Mouse (Mus musculus) ES-E14 (cell line): ENCODE measurements around the gene Tbr1. TPM values are rescaled to one million over a fixed set of nuclear protein-coding genes. Genes with fewer than 3 reads are reported as not detected.

ENCODE experiments used
- DNase-seq: peaks from one replicate; pipeline ENCODE4 v3.0.0-alpha.2; 2013; ENCODE audit warnings: low read depth, low spot score
- H3K27ac ChIP-seq: 2 replicates; pipeline ENCODE4 v1.5.1; 2012; ENCODE audit warnings: low read depth, mild to moderate bottlenecking, low read length, moderate library complexity, mixed read lengths; ENCODE audit not compliant: poor library complexity, insufficient read depth, severe bottlenecking
- H3K36me3 ChIP-seq: 2 replicates; pipeline ENCODE4 v1.6.1; 2012; ENCODE audit warnings: mild to moderate bottlenecking, low read length, moderate library complexity, mixed read lengths; ENCODE audit not compliant: control insufficient read depth, poor library complexity, insufficient read depth, severe bottlenecking
- H3K4me1 ChIP-seq, 2 experiments: fragments of 150-350 bp in 1 of 2; sonication (generic) in 1 of 2; 2 replicates each; pipeline ENCODE4 v1.6.1; 2012; ENCODE audit warnings: low read length in 2 of 2, mild to moderate bottlenecking in 1 of 2, mixed read lengths in 1 of 2; ENCODE audit not compliant: control insufficient read depth in 2 of 2, insufficient read depth in 2 of 2, poor library complexity in 1 of 2
- H3K4me3 ChIP-seq, 2 experiments: fragments of 150-350 bp in 1 of 2; sonication (generic) in 1 of 2; 2 replicates each; pipeline ENCODE4 v1.5.1; 2012; ENCODE audit warnings: low read length in 2 of 2, low read depth in 1 of 2, mild to moderate bottlenecking in 1 of 2, mixed read lengths in 1 of 2; ENCODE audit not compliant: insufficient read depth in 1 of 2, poor library complexity in 1 of 2, severe bottlenecking in 1 of 2
- H3K9ac ChIP-seq: 2 replicates; pipeline ENCODE4 v1.6.1; 2012; ENCODE audit warnings: low read depth, mild to moderate bottlenecking, low read length, mixed read lengths; ENCODE audit not compliant: poor library complexity, insufficient read depth, severe bottlenecking
- H3K9me3 ChIP-seq: fragments of 150-350 bp; sonication (generic); 2 replicates; pipeline ENCODE4 v1.6.1; 2012; ENCODE audit warnings: low read depth, mild to moderate bottlenecking, low read length; ENCODE audit not compliant: control insufficient read depth, insufficient read depth
- CHD2 ChIP-seq: IDR thresholded peaks from 2 replicates; pipeline ENCODE4 v1.6.1; 2014; ENCODE audit warnings: mild to moderate bottlenecking, low read depth, low read length, inconsistent platforms
- HCFC1 ChIP-seq: IDR thresholded peaks from 2 replicates; pipeline ENCODE4 v1.6.1; 2012; ENCODE audit warnings: low read length, inconsistent platforms, borderline replicate concordance; ENCODE audit not compliant: insufficient read depth
- MAFK ChIP-seq: IDR thresholded peaks from 2 replicates; pipeline ENCODE4 v1.6.1; 2014; ENCODE audit warnings: mild to moderate bottlenecking, low read depth, low read length, inconsistent platforms; ENCODE audit not compliant: insufficient read depth
- ZC3H11A ChIP-seq: IDR thresholded peaks from 2 replicates; pipeline ENCODE4 v1.6.1; 2012; ENCODE audit warnings: low read depth, mild to moderate bottlenecking, inconsistent platforms, low read length, borderline replicate concordance
- ZNF384 ChIP-seq: IDR thresholded peaks from 2 replicates; pipeline ENCODE4 v1.6.1; 2012; ENCODE audit warnings: low read depth, low read length, inconsistent platforms
- in situ Hi-C, 2 experiments: fragments of 600-800 bp; cut with MboI; formaldehyde crosslinking; loops; one replicate each; pipeline ENCODE4 v1.15.1; 2025; ENCODE audit warnings: low sequenced_read_pairs in 2 of 2, inconsistent platforms in 1 of 2; ENCODE audit not compliant: unreplicated experiment in 2 of 2
- total RNA-seq: library from RNA; depleted of rRNA; stranded (reverse); fragments of 300-350 nt; gene quantifications from 2 replicates; pipeline ENCODE4 v1.2.3, GENCODE M21; 2012; rRNA removed

Gene Tbr1
- total RNA-seq, 1 experiment: 0.80 TPM

DNA sequence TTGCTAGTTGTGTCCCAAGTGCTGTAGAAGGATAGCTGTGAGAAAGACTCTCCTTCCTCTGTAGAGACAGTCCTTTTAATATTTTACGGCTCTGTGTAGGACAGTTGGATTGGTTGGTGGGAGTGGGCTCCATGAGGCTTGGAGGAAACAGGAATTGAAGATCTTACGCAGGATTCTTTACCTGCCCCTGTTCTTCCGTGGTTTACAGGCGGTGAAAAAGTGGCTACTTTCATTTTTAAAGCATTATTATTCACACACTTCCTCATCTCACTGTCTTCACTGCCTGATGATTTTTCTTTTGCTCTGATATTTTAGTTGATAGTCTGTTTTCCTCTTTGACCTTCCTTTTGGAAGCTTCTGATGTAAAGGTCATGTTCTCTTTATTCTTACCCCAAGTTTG lies 17.5 kb downstream of the Tbr1 start:
- in situ Hi-C loops: no loop called here
- no peak for TF ChIP-seq CHD2
- no peak for TF ChIP-seq ZNF384
- no peak for TF ChIP-seq HCFC1
- no peak for TF ChIP-seq ZC3H11A
- no peak for TF ChIP-seq MAFK
- Histone ChIP-seq H3K9ac (no peak overlapping the region), H3K4me3 (no peak overlapping the region), H3K27ac (no peak overlapping the region), H3K36me3 (no peaks in the 10 kb centered on the region), H3K9me3 (no peaks in the 10 kb centered on the region), H3K4me1 (no peaks in the 10 kb centered on the region)
- no peak for DNase-seq

GRCm38 (mm10) chr2:61823426-61824140 lies 20.9 kb downstream of the Tbr1 start:
- in situ Hi-C loops: no loop called here
- TF ChIP-seq HCFC1 (no peak), ZNF384 (no peak), ZC3H11A (no peak), MAFK (no peak), CHD2 (no peak)
- Histone ChIP-seq H3K36me3 (no peaks in the 10 kb centered on the region), H3K9ac (no peak overlapping the region), H3K4me1 (no peaks in the 10 kb centered on the region), H3K27ac (no peak overlapping the region), H3K9me3 (no peaks in the 10 kb centered on the region), H3K4me3 (no peak overlapping the region)
- DNase-seq: no peak

DNA sequence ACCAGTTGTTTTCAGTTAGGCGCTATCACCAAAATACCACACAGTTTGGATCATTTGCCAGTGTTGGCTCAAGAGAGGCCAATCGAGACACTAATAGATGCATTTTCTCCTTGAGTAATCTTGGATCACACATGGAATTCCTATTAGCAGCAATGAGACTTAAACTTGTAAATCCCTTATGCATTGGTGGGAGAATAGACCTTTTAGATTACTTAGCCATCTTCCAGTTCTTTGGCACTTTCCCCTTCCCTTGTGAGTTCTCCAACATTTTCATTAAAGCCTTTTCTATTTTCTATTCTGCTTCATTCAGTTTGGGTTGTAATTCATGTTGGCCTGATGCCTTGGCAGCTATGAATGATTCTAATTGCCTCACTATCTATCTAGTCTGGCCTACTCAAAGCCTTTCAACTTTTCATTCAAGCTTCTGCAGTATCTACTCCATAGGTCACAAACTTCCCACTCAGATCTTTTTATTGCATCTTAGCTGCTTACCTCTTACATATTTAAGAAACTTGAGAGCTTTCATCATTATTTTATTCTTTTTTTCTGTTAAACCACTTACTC lies 34.6 kb downstream of the Tbr1 start:
- no peak for TF ChIP-seq CHD2
- no peak for TF ChIP-seq ZC3H11A
- Histone ChIP-seq H3K9me3 (no peaks in the 10 kb centered on the region), H3K27ac (no peak overlapping the region), H3K4me1 (no peaks in the 10 kb centered on the region), H3K9ac (no peak overlapping the region), H3K4me3 (no peak overlapping the region), H3K36me3 (no peaks in the 10 kb centered on the region)
- in situ Hi-C loops: no loop called here
- no peak for DNase-seq

Other genes starting within 250 kb of the Tbr1 start
- 3.8 and 7.8 TPM in 2 replicates for gene Tank, start 224.3 kb upstream of the Tbr1 start, total RNA-seq
- 94.0 and 164 TPM in 2 replicates for gene Psmd14, start 91.2 kb upstream of the Tbr1 start, total RNA-seq
- 0.13 and 0.16 TPM in 2 replicates for gene Slc4a10, start 243.5 kb downstream of the Tbr1 start, total RNA-seq